Mouse (Mus musculus) gastrocnemius, postnatal 25 days (tissue): ENCODE measurements around the gene Trib2. TPM values are rescaled to one million over a fixed set of nuclear protein-coding genes. Genes with fewer than 3 reads are reported as not detected.

Experiments used
- DNase-seq: peaks from one replicate; pipeline ENCODE4 v3.0.0; 2022
- total RNA-seq, 2 experiments: library from RNA; stranded (reverse); gene quantifications; 1 replicate in 1 of 2; 2 replicates in 1 of 2; pipeline ENCODE4 v1.2.3; 2021

The Trib2 gene
- total RNA-seq, 2 experiments from 2014 or later = 13.6 to 20.0 TPM

- peak; percentile 31 for DNase-seq
Observed at GRCm38 (mm10) chr12:15814249-15815081, 2.3 kb downstream of the Trib2 start.

- no peak for DNase-seq
Observed at GRCm38 (mm10) chr12:15813819-15814165, 2.9 kb downstream of the Trib2 start.

GRCm38 (mm10) chr12:15813133-15813818 is 3.4 kb downstream of the Trib2 start:
- no peak for DNase-seq

- no peak for DNase-seq
Observed at GRCm38 (mm10) chr12:15812139-15812962, 4.4 kb downstream of the Trib2 start.

GRCm38 (mm10) chr12:15811682-15812081 is 5.0 kb downstream of the Trib2 start:
- no peak for DNase-seq

GRCm38 (mm10) chr12:15810926-15811325 is 5.8 kb downstream of the Trib2 start:
- no peak for DNase-seq

GRCm38 (mm10) chr12:15809657-15810056 is 7.1 kb downstream of the Trib2 start:
- no peak for DNase-seq

- no peak for DNase-seq
Observed at GRCm38 (mm10) chr12:15809249-15809648, 7.5 kb downstream of the Trib2 start.

GRCm38 (mm10) chr12:15808186-15808800 is 8.4 kb downstream of the Trib2 start:
- no peak for DNase-seq

- DNase-seq = no peak
Observed at GRCm38 (mm10) chr12:15804931-15805331, 11.8 kb downstream of the Trib2 start.

GRCm38 (mm10) chr12:15803936-15804438 is 12.7 kb downstream of the Trib2 start:
- DNase-seq = no peak

- no peak for DNase-seq
Observed at GRCm38 (mm10) chr12:15801571-15801930, 15.2 kb downstream of the Trib2 start.

GRCm38 (mm10) chr12:15800914-15801570 is 15.7 kb downstream of the Trib2 start:
- no peak for DNase-seq

- DNase-seq = peak; percentile 61
Observed at GRCm38 (mm10) chr12:15800196-15800913, 16.4 kb downstream of the Trib2 start.

GRCm38 (mm10) chr12:15798019-15798418 is 18.7 kb downstream of the Trib2 start:
- DNase-seq = no peak

- no peak for DNase-seq
Observed at GRCm38 (mm10) chr12:15795886-15796285, 20.8 kb downstream of the Trib2 start.

GRCm38 (mm10) chr12:15793336-15793735 is 23.4 kb downstream of the Trib2 start:
- no peak for DNase-seq

- no peak for DNase-seq
Observed at GRCm38 (mm10) chr12:15790181-15790580, 26.5 kb downstream of the Trib2 start.

- no peak for DNase-seq
Observed at GRCm38 (mm10) chr12:15777047-15777446, 39.7 kb downstream of the Trib2 start.

GRCm38 (mm10) chr12:15771686-15772085 is 45.0 kb downstream of the Trib2 start:
- no peak for DNase-seq

- DNase-seq = peak; percentile 18
Observed at GRCm38 (mm10) chr12:15768536-15768935, 48.2 kb downstream of the Trib2 start.
